Mouse (Mus musculus): ENCODE data around the gene Vapa. TPM values are rescaled to one million over a fixed set of nuclear protein-coding genes. Genes with fewer than 3 reads are reported as not detected.

The Vapa gene
- total RNA-seq, 2 experiments from 2014 or later: 140 to 143 TPM

DNA sequence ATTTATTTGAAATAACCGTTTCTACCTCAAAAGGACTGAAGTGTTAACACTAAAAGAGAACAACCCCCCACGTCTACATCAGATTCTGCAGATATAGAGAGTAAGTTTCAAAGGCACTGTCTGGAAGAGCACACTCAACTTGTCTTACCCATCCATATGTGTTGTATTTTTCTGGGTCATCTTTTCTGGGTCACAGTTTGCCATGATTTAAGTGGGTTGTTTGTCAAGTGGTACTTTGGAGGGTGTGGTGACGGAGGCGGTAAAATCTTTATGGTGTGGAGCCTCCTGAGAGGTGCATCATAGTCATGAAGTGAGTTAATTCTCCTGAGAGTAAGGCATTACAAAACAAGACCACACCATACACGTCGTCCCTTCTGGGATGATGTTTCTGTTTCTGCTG is 12.2 kb upstream of the Vapa start:
- DNase-seq: no peak

- DNase-seq: no peak
Observed at GRCm38 (mm10) chr17:65623130-65623529, 9.8 kb upstream of the Vapa start.

- DNase-seq: no peak
Observed at GRCm38 (mm10) chr17:65618431-65618830, 5.1 kb upstream of the Vapa start.

DNA sequence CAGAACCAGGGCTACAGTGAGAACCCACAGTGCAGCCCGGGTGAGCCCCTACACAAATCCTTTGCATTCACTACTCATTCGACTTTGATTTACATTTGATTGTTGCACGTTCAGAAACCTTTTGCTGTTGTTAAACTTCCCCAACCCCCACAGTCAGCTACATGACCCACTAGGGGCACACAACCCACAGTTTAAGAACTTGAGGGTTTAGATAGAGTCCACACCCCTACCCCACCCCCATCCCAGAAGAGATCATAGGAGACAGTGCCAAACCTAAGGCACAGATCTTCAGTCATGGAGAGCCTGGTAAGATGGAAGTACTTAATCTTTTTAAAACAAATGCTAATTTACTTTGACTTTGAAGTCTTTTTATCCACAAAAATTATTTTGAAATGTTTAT is 2.3 kb upstream of the Vapa start:
- DNase-seq: no peak

GRCm38 (mm10) chr17:65614431-65614830 is 1.1 kb upstream of the Vapa start:
- DNase-seq: no peak

DNA sequence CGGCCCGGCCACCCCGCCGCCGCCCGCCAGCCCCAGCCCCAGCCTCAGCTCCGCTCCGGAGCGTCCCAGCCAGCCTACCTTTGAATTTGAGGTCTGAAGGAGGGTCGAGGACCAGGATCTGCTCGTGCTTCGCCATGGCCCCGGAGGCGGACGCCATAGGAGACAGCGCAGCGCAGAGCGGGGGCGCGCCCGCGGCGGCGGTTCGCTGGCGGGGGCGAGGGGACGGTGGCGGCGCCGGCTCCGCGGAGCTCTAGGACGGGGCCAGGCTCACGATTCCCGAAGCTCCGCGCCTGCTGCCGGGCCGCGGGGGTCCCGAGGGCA is 253 bp downstream of the Vapa start:
- DNase-seq: no peak

- peak; percentile 60 for DNase-seq
Observed at GRCm38 (mm10) chr17:65612391-65613141, 789 bp downstream of the Vapa start.

GRCm38 (mm10) chr17:65611721-65612120 is 1.6 kb downstream of the Vapa start:
- no peak for DNase-seq

- DNase-seq: no peak
Observed at GRCm38 (mm10) chr17:65608743-65609142, 4.6 kb downstream of the Vapa start.

DNA sequence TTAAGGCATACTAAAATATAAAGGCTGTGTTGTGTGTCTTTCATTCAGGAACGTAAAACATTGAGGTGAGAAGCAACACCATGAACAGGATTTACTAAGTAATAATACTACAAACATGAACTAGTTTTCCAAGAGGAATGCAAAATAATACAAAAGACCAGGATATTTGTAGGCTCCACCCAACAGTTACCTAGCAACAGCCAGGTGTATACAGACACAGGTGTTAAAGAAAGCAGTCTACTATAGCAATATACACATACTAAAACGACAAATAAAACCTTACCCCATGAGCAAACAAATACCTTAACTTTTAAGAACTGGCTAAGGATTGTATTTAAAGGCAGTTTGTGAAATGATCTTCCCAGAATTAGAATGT is 5.1 kb downstream of the Vapa start:
- no peak for DNase-seq

- DNase-seq: no peak
Observed at GRCm38 (mm10) chr17:65607574-65608311, 5.6 kb downstream of the Vapa start.

- no peak for DNase-seq
Observed at GRCm38 (mm10) chr17:65606014-65606413, 7.3 kb downstream of the Vapa start.

DNA sequence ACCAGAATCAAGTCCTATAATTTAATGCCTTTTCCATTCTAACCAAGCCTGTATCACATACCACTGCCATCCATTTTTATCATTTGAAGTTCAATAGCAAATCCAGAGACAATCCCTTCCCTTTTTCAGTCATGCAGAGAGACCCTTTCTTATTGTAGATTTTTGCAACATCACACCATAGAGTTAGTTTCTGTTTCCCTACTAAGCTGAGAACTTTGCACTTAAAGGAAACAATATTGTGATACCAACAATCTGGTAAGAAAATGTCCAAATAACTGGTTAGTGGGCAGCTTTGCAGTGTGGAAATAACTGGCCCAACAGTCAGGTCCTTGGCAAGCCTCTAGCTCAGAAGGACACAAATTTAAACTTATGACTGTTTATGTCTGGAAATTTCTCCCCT is 8.5 kb downstream of the Vapa start:
- DNase-seq: no peak

DNA sequence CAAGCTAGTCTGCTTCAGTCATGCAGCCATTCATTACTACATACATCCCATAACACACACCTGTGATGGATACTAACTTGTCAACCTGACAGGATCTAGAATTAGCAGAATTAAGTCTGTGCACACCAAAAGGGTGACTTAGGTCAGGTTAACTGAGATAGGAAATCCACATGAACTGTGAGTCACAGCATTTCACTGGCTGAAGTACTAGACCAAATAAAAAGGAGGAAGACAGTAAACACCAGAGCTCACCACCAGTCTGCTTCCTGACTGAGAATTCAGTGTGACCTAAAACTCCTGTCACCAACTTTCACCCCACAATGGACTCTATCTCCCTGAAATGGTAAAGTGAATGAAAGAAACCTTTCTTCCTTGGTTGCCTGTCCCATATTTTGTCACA is 9.0 kb downstream of the Vapa start:
- DNase-seq: no peak

DNA sequence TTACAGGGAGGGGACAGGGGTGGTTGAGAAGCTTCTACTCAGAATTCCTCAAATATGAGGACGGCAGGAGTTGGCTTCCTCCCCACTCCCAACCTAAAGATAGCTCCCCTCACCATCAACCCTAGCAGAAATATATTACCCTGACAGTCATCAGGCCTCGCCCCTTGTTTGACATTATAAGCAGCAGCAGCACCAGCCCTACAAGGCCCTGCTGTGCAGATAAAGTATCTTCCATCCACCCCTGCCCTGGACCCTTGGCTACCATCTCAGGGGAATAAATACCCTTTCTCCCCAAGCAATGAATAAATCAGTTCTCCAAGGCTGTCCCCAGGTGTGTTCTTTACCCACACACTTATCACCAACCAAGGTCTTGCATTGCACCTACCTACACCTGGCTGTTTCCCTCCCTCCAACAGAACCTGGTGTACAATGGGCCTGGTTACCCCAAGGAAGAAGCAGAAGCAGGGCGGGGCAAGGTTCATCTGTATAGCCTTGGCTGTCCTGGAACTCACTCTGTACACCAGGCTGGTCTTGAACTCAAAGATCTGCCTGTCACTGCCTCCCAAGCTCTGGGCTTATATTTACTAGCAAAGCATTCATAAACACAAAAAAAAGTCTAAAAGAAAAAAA is 15.4 kb downstream of the Vapa start:
- DNase-seq: no peak

DNA sequence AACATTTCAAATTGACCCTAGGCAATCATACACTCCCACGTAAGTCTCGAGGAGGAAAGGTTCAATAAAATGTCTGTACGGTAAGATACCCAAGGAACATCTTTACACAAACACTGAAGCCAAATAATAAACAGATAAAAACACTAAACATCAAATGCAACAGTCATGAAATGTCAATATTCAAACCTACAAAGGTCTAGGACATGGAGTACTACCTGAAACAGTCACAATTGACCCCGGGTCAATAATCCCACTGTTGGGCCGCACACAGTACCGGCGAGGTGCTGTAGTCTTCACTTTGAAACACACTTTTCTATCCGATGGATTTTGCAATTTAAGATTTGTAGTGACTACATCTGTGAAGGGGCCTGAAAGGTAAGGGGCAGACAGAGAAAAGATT is 18.7 kb downstream of the Vapa start:
- no peak for DNase-seq

- no peak for DNase-seq
Observed at GRCm38 (mm10) chr17:65586892-65587291, 26.5 kb downstream of the Vapa start.

- DNase-seq: no peak
Observed at GRCm38 (mm10) chr17:65581440-65581839, 31.9 kb downstream of the Vapa start.

DNA sequence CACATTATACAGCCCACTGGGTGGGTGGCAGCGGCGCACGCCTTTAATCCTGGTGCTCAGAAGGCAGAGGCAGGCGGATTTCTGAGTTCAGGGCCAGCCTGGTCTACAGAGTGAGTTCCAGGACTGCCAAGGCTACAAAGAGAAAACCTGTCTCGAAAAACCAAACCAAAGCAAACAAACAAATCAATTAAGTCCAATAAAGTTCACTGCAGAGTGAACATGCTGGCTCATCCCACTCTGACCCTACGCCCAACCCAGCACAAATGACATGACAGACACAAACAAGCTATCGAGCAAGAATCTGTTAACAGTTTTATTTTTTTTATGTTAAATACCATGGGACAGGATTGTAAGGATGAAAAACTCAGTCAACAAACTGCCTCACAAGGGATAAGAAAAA is 33.6 kb downstream of the Vapa start:
- no peak for DNase-seq

DNA sequence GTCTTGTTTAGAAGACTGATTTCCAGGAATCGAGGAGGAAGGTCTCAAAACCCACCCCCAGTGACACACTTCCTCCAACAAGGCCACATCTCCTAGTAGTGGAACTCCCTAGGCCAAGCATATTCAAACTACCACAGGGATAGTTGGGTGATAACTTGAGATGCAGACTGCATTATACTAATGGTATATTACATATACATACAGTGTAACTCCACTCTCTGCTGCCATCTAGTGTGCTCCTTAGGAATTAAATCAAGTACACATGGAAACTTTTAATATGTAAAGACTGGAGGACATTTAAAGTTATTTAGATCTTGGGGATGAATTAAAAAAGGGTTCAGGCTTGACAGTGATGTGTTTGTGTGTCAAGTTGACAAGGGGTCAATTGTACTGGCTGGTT is 38.0 kb downstream of the Vapa start:
- DNase-seq: no peak

GRCm38 (mm10) chr17:65574850-65575249 is 38.5 kb downstream of the Vapa start:
- no peak for DNase-seq

- no peak for DNase-seq
Observed at GRCm38 (mm10) chr17:65571866-65572265, 41.5 kb downstream of the Vapa start.

DNA sequence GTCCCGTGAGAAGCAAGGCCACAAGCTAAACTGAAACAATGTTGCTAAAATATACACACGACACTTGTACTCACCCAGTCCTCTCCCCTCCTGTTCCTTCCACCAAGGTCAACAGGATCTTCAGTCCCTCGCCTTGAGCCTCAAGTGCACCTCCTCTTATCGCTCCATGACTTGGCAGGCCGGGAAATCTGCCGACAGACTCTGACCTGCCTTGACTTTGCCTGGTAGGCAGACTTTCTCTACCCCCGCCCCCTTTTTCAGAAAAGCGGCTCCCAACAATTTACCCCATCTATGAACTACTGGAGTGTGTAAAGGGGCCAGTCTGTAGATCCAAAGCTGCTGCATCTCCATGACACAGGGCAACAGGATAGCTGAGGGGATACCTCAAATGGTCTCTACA is 41.9 kb downstream of the Vapa start:
- DNase-seq: no peak

GRCm38 (mm10) chr17:65564189-65564588 is 49.2 kb downstream of the Vapa start:
- no peak for DNase-seq
